Mouse (Mus musculus): ENCODE results near the gene Angptl4.

DNA sequence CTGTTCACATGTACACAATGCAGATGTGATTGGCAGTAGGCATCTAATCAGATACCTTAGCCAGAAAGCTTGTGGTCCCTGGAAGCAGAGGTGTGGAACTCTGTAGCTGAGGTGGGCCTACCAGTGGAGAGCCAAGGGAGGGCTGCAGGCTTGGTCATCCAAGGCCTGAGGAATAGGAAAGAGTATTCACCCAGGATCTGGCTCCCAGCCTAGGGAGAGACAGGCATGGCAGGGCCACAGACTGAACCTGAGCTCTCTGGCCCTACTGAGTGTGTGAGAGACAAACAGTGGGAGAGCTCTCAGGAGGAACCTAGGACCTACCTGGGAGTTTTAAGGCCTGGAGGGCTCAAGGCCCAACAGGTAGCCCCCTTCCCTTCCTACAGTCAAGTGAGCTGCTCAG, 30.4 kb downstream of the Angptl4 start:
- TF ChIP-seq POLR2A (IDR thresholded peaks at IDR 0.05; ENCODE audit: extremely low read depth, insufficient read depth, low read length) (no peak), CTCF (IDR thresholded peaks at IDR 0.05; ENCODE audit: extremely low read depth, insufficient read depth, low read length) (no peak)
